Comparison of ENCODE assay signal across 34 mouse cellular contexts in genomic region chr14:37765729-37766128, GRCm38 (mm10).
"Had no signal": no experiment of that assay in that cellular context is flagged by ENCODE, and none has a peak within 500 bp of the region (broad histone marks: within the 10 kb centered on the region; RNA-seq: fewer than 3 reads in every experiment).

No protein-coding gene starts in this region.

- H3K36me3 ChIP-seq: heart, embryonic 10.5 days; heart, embryonic 13.5 days; heart, embryonic 15.5 days; hindbrain, embryonic 10.5 days; hindbrain, embryonic 12.5 days; hindbrain, embryonic 13.5 days; hindbrain, embryonic 15.5 days; intestine, embryonic 15.5 days; kidney, embryonic 15.5 days had no signal

- H3K4me3 ChIP-seq: heart, embryonic 10.5 days; heart, embryonic 13.5 days; heart, embryonic 15.5 days; hindbrain, embryonic 10.5 days; hindbrain, embryonic 12.5 days; hindbrain, embryonic 13.5 days; hindbrain, embryonic 15.5 days; intestine, embryonic 15.5 days; kidney, embryonic 15.5 days; layer of hippocampus, adult 2 months; left cerebral cortex, adult 2 months had no signal

- H3K4me2 ChIP-seq: heart, embryonic 11.5 days; heart, embryonic 13.5 days; heart, embryonic 15.5 days; hindbrain, embryonic 12.5 days; hindbrain, embryonic 13.5 days; hindbrain, embryonic 14.5 days; hindbrain, embryonic 15.5 days; intestine, embryonic 15.5 days; kidney, embryonic 15.5 days had no signal

- H3K27me3 ChIP-seq: heart, embryonic 13.5 days; heart, embryonic 15.5 days; hindbrain, embryonic 12.5 days; hindbrain, embryonic 13.5 days; hindbrain, embryonic 15.5 days; intestine, embryonic 15.5 days; kidney, embryonic 15.5 days had no signal

- ATAC-seq: hindbrain, embryonic 16.5 days; hindbrain, postnatal 0 days; inflammation-experienced regulatory T-cells, adult 6 months; intestine, embryonic 15.5 days; intestine, embryonic 16.5 days; intestine, postnatal 0 days had no signal

- H3K9me3 ChIP-seq: heart, embryonic 10.5 days; heart, embryonic 13.5 days; heart, embryonic 15.5 days; hindbrain, embryonic 10.5 days; hindbrain, embryonic 12.5 days; hindbrain, embryonic 13.5 days; hindbrain, embryonic 15.5 days; intestine, embryonic 15.5 days; kidney, embryonic 15.5 days had no signal

- H3K27ac ChIP-seq: heart, embryonic 10.5 days; heart, embryonic 13.5 days; heart, embryonic 15.5 days; hindbrain, embryonic 10.5 days; hindbrain, embryonic 12.5 days; hindbrain, embryonic 13.5 days; hindbrain, embryonic 14.5 days; hindbrain, embryonic 15.5 days; hindbrain, postnatal 0 days; intestine, embryonic 15.5 days; kidney, embryonic 15.5 days; kidney, postnatal 0 days; layer of hippocampus, adult 2 months; left cerebral cortex, adult 2 months had no signal

- H3K9ac ChIP-seq: heart, embryonic 13.5 days; heart, embryonic 15.5 days; hindbrain, embryonic 12.5 days; hindbrain, embryonic 13.5 days; hindbrain, embryonic 14.5 days; hindbrain, embryonic 15.5 days; intestine, embryonic 15.5 days; kidney, embryonic 15.5 days had no signal

- H3K4me1 ChIP-seq: heart, embryonic 10.5 days; heart, embryonic 13.5 days; heart, embryonic 15.5 days; hindbrain, embryonic 10.5 days; hindbrain, embryonic 12.5 days; hindbrain, embryonic 13.5 days; hindbrain, embryonic 15.5 days; intestine, embryonic 15.5 days; kidney, embryonic 15.5 days had no signal

- DNase-seq: heart, postnatal 10 days; heart, postnatal 14 days; heart, postnatal 36 days; heart, postnatal 4 days; kidney, adult 11 months; kidney, adult 18-20 months; kidney, adult 2 months; kidney, adult 9 months; kidney, postnatal 10 days; kidney, postnatal 14 days; kidney, postnatal 25 days; kidney, postnatal 36 days; kidney, postnatal 4 days; layer of hippocampus, adult 9-11 months; layer of hippocampus, postnatal 36 days had no signal
